Mouse (Mus musculus): Measurements from ENCODE around the gene Rab21. TPM values are rescaled to one million over a fixed set of nuclear protein-coding genes. Genes with fewer than 3 reads are reported as not detected.
A peak's percentile ranks its signal among the peaks of the same experiment; 100 is the strongest.

Gene Rab21
- polyA plus RNA-seq, 1 experiment from 2014 or later = 13.5 TPM

- no peak overlapping the region for H3K9ac ChIP-seq
- WGBS = 77% methylated on average over 5 of the region's 5 CpGs
- no peak for ATAC-seq (ENCODE audit: low FRiP score, low read depth)
- no peak overlapping the region for H3K4me3 ChIP-seq
- no peaks in the 10 kb centered on the region for H3K9me3 ChIP-seq
- no peak overlapping the region for H3K4me2 ChIP-seq
- H3K36me3 ChIP-seq = no peaks in the 10 kb centered on the region
- H3K27ac ChIP-seq (replicated peaks) = no peak overlapping the region
- no peaks in the 10 kb centered on the region for H3K27me3 ChIP-seq
- H3K4me1 ChIP-seq (replicated peaks) = no peaks in the 10 kb centered on the region
Observed at GRCm38 (mm10) chr10:115262926-115263562, 52.4 kb downstream of the Rab21 start.

- H3K4me1 ChIP-seq (replicated peaks) = no peaks in the 10 kb centered on the region
- ATAC-seq (ENCODE audit: low FRiP score, low read depth) = no peak
- H3K27me3 ChIP-seq = no peaks in the 10 kb centered on the region
- H3K9ac ChIP-seq = no peak overlapping the region
- H3K4me3 ChIP-seq = no peak overlapping the region
- H3K4me2 ChIP-seq = no peak overlapping the region
- WGBS = 96% methylated on average over 2 of the region's 2 CpGs
- no peaks in the 10 kb centered on the region for H3K9me3 ChIP-seq
- H3K36me3 ChIP-seq = no peaks in the 10 kb centered on the region
- H3K27ac ChIP-seq (replicated peaks) = no peak overlapping the region
Observed at GRCm38 (mm10) chr10:115262261-115262660, 53.1 kb downstream of the Rab21 start.

GRCm38 (mm10) chr10:115261428-115261827 is 54.0 kb downstream of the Rab21 start:
- no peaks in the 10 kb centered on the region for H3K4me1 ChIP-seq (replicated peaks)
- no peak for ATAC-seq (ENCODE audit: low FRiP score, low read depth)
- no peaks in the 10 kb centered on the region for H3K27me3 ChIP-seq
- H3K4me3 ChIP-seq = no peak overlapping the region
- H3K9me3 ChIP-seq = no peaks in the 10 kb centered on the region
- H3K4me2 ChIP-seq = no peak overlapping the region
- WGBS = 90% methylated on average over 3 of the region's 3 CpGs
- no peak overlapping the region for H3K9ac ChIP-seq
- no peak overlapping the region for H3K27ac ChIP-seq (replicated peaks)
- no peaks in the 10 kb centered on the region for H3K36me3 ChIP-seq

- no peak for ATAC-seq (ENCODE audit: low FRiP score, low read depth)
- WGBS = 86% methylated on average over 5 of the region's 5 CpGs
Observed at GRCm38 (mm10) chr10:115256162-115256561, 59.2 kb downstream of the Rab21 start.

GRCm38 (mm10) chr10:115253521-115253920 is 61.9 kb downstream of the Rab21 start:
- H3K27me3 ChIP-seq = no peaks in the 10 kb centered on the region
- no peaks in the 10 kb centered on the region for H3K36me3 ChIP-seq
- no peak for ATAC-seq (ENCODE audit: low FRiP score, low read depth)
- H3K4me2 ChIP-seq = no peak overlapping the region
- H3K4me1 ChIP-seq (replicated peaks) = peaks cover 17% of the 10 kb centered on the region
- H3K9ac ChIP-seq = no peak overlapping the region
- 85% methylated on average over 3 of the region's 3 CpGs for WGBS
- H3K4me3 ChIP-seq = no peak overlapping the region
- H3K27ac ChIP-seq (replicated peaks) = no peak overlapping the region
- H3K9me3 ChIP-seq = no peaks in the 10 kb centered on the region

More at GRCm38 (mm10) chr10:115256162-115256561, 59.2 kb downstream of the Rab21 start:
- no peak overlapping the region for H3K4me2 ChIP-seq
- H3K27ac ChIP-seq (replicated peaks) = no peak overlapping the region
- H3K4me3 ChIP-seq = no peak overlapping the region
- no peak overlapping the region for H3K9ac ChIP-seq
- H3K9me3 ChIP-seq = no peaks in the 10 kb centered on the region
- H3K4me1 ChIP-seq (replicated peaks) = peaks cover 8% of the 10 kb centered on the region
- no peaks in the 10 kb centered on the region for H3K27me3 ChIP-seq
- H3K36me3 ChIP-seq = no peaks in the 10 kb centered on the region

GRCm38 (mm10) chr10:115252321-115252757 is 63.1 kb downstream of the Rab21 start:
- no peaks in the 10 kb centered on the region for H3K36me3 ChIP-seq
- no peak overlapping the region for H3K27ac ChIP-seq (replicated peaks)
- peaks cover 24% of the 10 kb centered on the region for H3K4me1 ChIP-seq (replicated peaks)
- no peaks in the 10 kb centered on the region for H3K27me3 ChIP-seq
- no peak for ATAC-seq (ENCODE audit: low FRiP score, low read depth)
- H3K4me2 ChIP-seq = peak overlapping the region; percentile 74
- WGBS = 17% methylated on average over 10 of the region's 10 CpGs
- H3K9me3 ChIP-seq = no peaks in the 10 kb centered on the region
- peak overlapping the region; percentile 80 for H3K4me3 ChIP-seq
- H3K9ac ChIP-seq = peak overlapping the region; percentile 43

GRCm38 (mm10) chr10:115251088-115251934 is 64.1 kb downstream of the Rab21 start, which contains the start of gene Tbc1d15:
Tbc1d15 (minus strand) TSS chr10:115251467.
- peaks cover 24% of the 10 kb centered on the region for H3K4me1 ChIP-seq (replicated peaks)
- peak; percentile 98 for ATAC-seq (ENCODE audit: low FRiP score, low read depth)
- H3K36me3 ChIP-seq = no peaks in the 10 kb centered on the region
- H3K9me3 ChIP-seq = no peaks in the 10 kb centered on the region
- under 1% methylated on average over 65 of the region's 67 CpGs for WGBS
- H3K27me3 ChIP-seq = no peaks in the 10 kb centered on the region
- H3K4me3 ChIP-seq = peak within 1 kb of the TSS; percentile 80
- H3K9ac ChIP-seq = peak within 1 kb of the TSS; percentile 73
- H3K27ac ChIP-seq (replicated peaks) = peak within 1 kb of the TSS; percentile 64; the same call in 1 of the 2 replicates
- peak within 1 kb of the TSS; percentile 74 for H3K4me2 ChIP-seq

- ATAC-seq (ENCODE audit: low FRiP score, low read depth) = no peak
- H3K4me3 ChIP-seq = peak overlapping the region; percentile 80
- 35% methylated on average over 37 of the region's 38 CpGs for WGBS
- peak overlapping the region; percentile 74 for H3K4me2 ChIP-seq
- H3K27me3 ChIP-seq = no peaks in the 10 kb centered on the region
- peak overlapping the region; percentile 73 for H3K9ac ChIP-seq
- no peaks in the 10 kb centered on the region for H3K9me3 ChIP-seq
- peaks cover 24% of the 10 kb centered on the region for H3K4me1 ChIP-seq (replicated peaks)
- H3K36me3 ChIP-seq = no peaks in the 10 kb centered on the region
- H3K27ac ChIP-seq (replicated peaks) = peak overlapping the region; percentile 64; the same call in 1 of the 2 replicates
Observed at GRCm38 (mm10) chr10:115250235-115251087, 64.9 kb downstream of the Rab21 start.

- WGBS = 31% methylated on average over 7 of the region's 7 CpGs
- H3K4me1 ChIP-seq (replicated peaks) = peaks cover 24% of the 10 kb centered on the region
- no peaks in the 10 kb centered on the region for H3K9me3 ChIP-seq
- H3K4me2 ChIP-seq = 0 out of 2 replicates have a peak overlapping the region, but pooled peaks have one; percentile 4
- no peak overlapping the region for H3K27ac ChIP-seq (replicated peaks)
- H3K4me3 ChIP-seq = no peak overlapping the region
- no peak for ATAC-seq (ENCODE audit: low FRiP score, low read depth)
- H3K27me3 ChIP-seq = no peaks in the 10 kb centered on the region
- no peak overlapping the region for H3K9ac ChIP-seq
- H3K36me3 ChIP-seq = no peaks in the 10 kb centered on the region
Observed at GRCm38 (mm10) chr10:115248041-115248440, 67.4 kb downstream of the Rab21 start.

- H3K27me3 ChIP-seq = no peaks in the 10 kb centered on the region
- H3K4me1 ChIP-seq (replicated peaks) = peaks cover 16% of the 10 kb centered on the region
- H3K36me3 ChIP-seq = no peaks in the 10 kb centered on the region
- ATAC-seq (ENCODE audit: low FRiP score, low read depth) = no peak
- no peak overlapping the region for H3K4me3 ChIP-seq
- WGBS = 97% methylated on average over 2 of the region's 2 CpGs
- no peak overlapping the region for H3K9ac ChIP-seq
- H3K4me2 ChIP-seq = no peak overlapping the region
- H3K9me3 ChIP-seq = no peaks in the 10 kb centered on the region
- H3K27ac ChIP-seq (replicated peaks) = no peak overlapping the region
Observed at GRCm38 (mm10) chr10:115245488-115245887, 69.9 kb downstream of the Rab21 start.

GRCm38 (mm10) chr10:115241082-115241595 is 74.3 kb downstream of the Rab21 start:
- H3K27me3 ChIP-seq = no peaks in the 10 kb centered on the region
- WGBS = 86% methylated on average over 8 of the region's 8 CpGs
- no peak for ATAC-seq (ENCODE audit: low FRiP score, low read depth)

More at GRCm38 (mm10) chr10:115241082-115241595, 74.3 kb downstream of the Rab21 start:
- H3K27ac ChIP-seq (replicated peaks) = no peak overlapping the region
- no peak overlapping the region for H3K4me2 ChIP-seq
- H3K36me3 ChIP-seq = peaks cover 27% of the 10 kb centered on the region
- H3K9ac ChIP-seq = no peak overlapping the region
- no peak overlapping the region for H3K4me3 ChIP-seq
- H3K9me3 ChIP-seq = no peaks in the 10 kb centered on the region
- H3K4me1 ChIP-seq (replicated peaks) = no peaks in the 10 kb centered on the region
